Mouse (Mus musculus) kidney, embryonic 16.5 days (tissue): ENCODE measurements around the gene Exoc4. TPM values are rescaled to one million over a fixed set of nuclear protein-coding genes. Genes with fewer than 3 reads are reported as not detected.

ENCODE experiments used
- polyA plus RNA-seq: library from polyadenylated mRNA; unstranded; fragments of >200 nt; fragmentation: Nextera tagmentation; extraction: Ambion mirVana; gene quantifications from 2 replicates; pipeline ENCODE4 v1.2.1, GENCODE M21; 2015

Gene Exoc4
- polyA plus RNA-seq, 1 experiment from 2014 or later, result 39.4 TPM

Other genes with a start within 250 kb of the Exoc4 start
- gene Chchd3, start 188.8 kb upstream of the Exoc4 start, polyA plus RNA-seq, result 128 and 129 TPM in 2 replicates